8 mouse cellular contexts compared by ENCODE assay signal in genomic region chr4:40182651-40183320, GRCm38 (mm10). TPM values are rescaled to one million over a fixed set of nuclear protein-coding genes. Genes with fewer than 3 reads are reported as not detected.
DNase-seq lines count a peak whose midpoint lies in the region; ATAC-seq and TF ChIP-seq lines count a peak whose summit lies in the region.

No protein-coding gene starts in this region.

- H3K27me3 ChIP-seq in heart, adult 2 months (ENCODE audit: control insufficient read depth, insufficient read depth, low read length): no peaks in the 10 kb centered on the region
- no peaks in the 10 kb centered on the region for H3K27me3 ChIP-seq in heart, embryonic 11.5 days (ENCODE audit: control insufficient read depth, insufficient read depth, low read length)
- no peaks in the 10 kb centered on the region for H3K27me3 ChIP-seq in limb, embryonic 12.5 days
- H3K27me3 ChIP-seq in midbrain, embryonic 16.5 days (ENCODE audit: control insufficient read depth, insufficient read depth, low read depth, low read length): no peaks in the 10 kb centered on the region

- 41% methylated on average over 14 of the region's 14 CpGs for WGBS in heart, adult 2 months
- 44% methylated on average over 14 of the region's 14 CpGs for WGBS in heart, embryonic 11.5 days (ENCODE audit: insufficient replicate concordance)
- WGBS in limb, embryonic 12.5 days: 49% methylated on average over 14 of the region's 14 CpGs
- 40% methylated on average over 14 of the region's 14 CpGs for WGBS in midbrain, embryonic 16.5 days

- H3K4me3 ChIP-seq in heart, adult 2 months: no peak overlapping the region
- H3K4me3 ChIP-seq in heart, embryonic 11.5 days (ENCODE audit: low read depth, low read length): no peak overlapping the region
- no peak overlapping the region for H3K4me3 ChIP-seq in limb, embryonic 12.5 days (replicated peaks)
- H3K4me3 ChIP-seq in midbrain, embryonic 16.5 days (ENCODE audit: low read depth, low read length): no peak overlapping the region

- H3K4me2 ChIP-seq in heart, embryonic 11.5 days: no peak overlapping the region
- no peak overlapping the region for H3K4me2 ChIP-seq in limb, embryonic 12.5 days
- no peak overlapping the region for H3K4me2 ChIP-seq in midbrain, embryonic 16.5 days (ENCODE audit: low read length)

- H3K4me1 ChIP-seq in heart, adult 2 months (ENCODE audit: control insufficient read depth, insufficient read depth, low read length): no peaks in the 10 kb centered on the region
- no peaks in the 10 kb centered on the region for H3K4me1 ChIP-seq in heart, embryonic 11.5 days (ENCODE audit: control insufficient read depth, insufficient read depth, low read length)
- no peaks in the 10 kb centered on the region for H3K4me1 ChIP-seq in limb, embryonic 12.5 days (replicated peaks)
- no peaks in the 10 kb centered on the region for H3K4me1 ChIP-seq in midbrain, embryonic 16.5 days (ENCODE audit: control insufficient read depth, insufficient read depth, low read length)

- peak; percentile 79 for TF ChIP-seq CTCF in heart, adult 2 months (IDR thresholded peaks at IDR 0.05)

- DNase-seq in heart, adult 2 months: peak; percentile 49 to 63
- DNase-seq in cerebellum, adult 9-10 months: peak; percentile 42
- DNase-seq in frontal cortex, postnatal 10 days (ENCODE audit: low spot score in 2 of 2): peak; percentile 35 to 49
- DNase-seq in kidney, adult 8-10 months: peak; percentile 63 to 80
- peak; percentile 32 to 63 for DNase-seq in spleen, postnatal 14 days (ENCODE audit: low spot score in 2 of 2)

- ATAC-seq in heart, embryonic 11.5 days (replicated peaks; ENCODE audit: insufficient number of reproducible peaks, low FRiP score, low TSS enrichment): no peak
- ATAC-seq in limb, embryonic 12.5 days (ENCODE audit: insufficient number of reproducible peaks, insufficient read depth, low FRiP score, low TSS enrichment, low read depth): peak; percentile 37; the same call in 1 of the 2 replicates
- peak; percentile 60 for ATAC-seq in midbrain, embryonic 16.5 days

- no peak overlapping the region for H3K9ac ChIP-seq in heart, adult 2 months (ENCODE audit: low read depth, low read length)
- no peak overlapping the region for H3K9ac ChIP-seq in heart, embryonic 11.5 days (ENCODE audit: low read depth, low read length)
- H3K9ac ChIP-seq in limb, embryonic 12.5 days (replicated peaks): no peak overlapping the region
- H3K9ac ChIP-seq in midbrain, embryonic 16.5 days (ENCODE audit: low read depth, low read length): no peak overlapping the region

- no peak overlapping the region for H3K27ac ChIP-seq in heart, adult 2 months
- H3K27ac ChIP-seq in heart, embryonic 11.5 days (ENCODE audit: low read depth, low read length): no peak overlapping the region
- H3K27ac ChIP-seq in limb, embryonic 12.5 days: no peak overlapping the region
- H3K27ac ChIP-seq in midbrain, embryonic 16.5 days (ENCODE audit: low read length): no peak overlapping the region

- TF ChIP-seq POLR2A in heart, adult 2 months (IDR thresholded peaks at IDR 0.05; ENCODE audit: insufficient read depth, low read depth, low read length): no peak

- no peaks in the 10 kb centered on the region for H3K79me2 ChIP-seq in heart, adult 2 months (replicated peaks; ENCODE audit: control insufficient read depth, insufficient read depth, low read length)

- intact Hi-C loops in heart, adult 2 months (cut with DNase I): loop anchor here (1.0 kb wide), 2 partner anchors 48 to 103 kb away; no protein-coding TSS in a partner anchor

- no peaks in the 10 kb centered on the region for H3K36me3 ChIP-seq in heart, adult 2 months (ENCODE audit: control insufficient read depth, insufficient read depth, low read length)
- peaks cover 17% of the 10 kb centered on the region for H3K36me3 ChIP-seq in heart, embryonic 11.5 days (ENCODE audit: control insufficient read depth, insufficient read depth, low read length)
- H3K36me3 ChIP-seq in limb, embryonic 12.5 days: peaks cover 87% of the 10 kb centered on the region
- H3K36me3 ChIP-seq in midbrain, embryonic 16.5 days (ENCODE audit: control insufficient read depth, insufficient read depth, low read length): peaks cover 54% of the 10 kb centered on the region

- no peak for TF ChIP-seq EP300 in heart, adult 2 months (IDR thresholded peaks at IDR 0.05; ENCODE audit: insufficient read depth, low read depth, low read length)

- H3K9me3 ChIP-seq in heart, embryonic 11.5 days (replicated peaks; ENCODE audit: control insufficient read depth, low read length): no peaks in the 10 kb centered on the region
- H3K9me3 ChIP-seq in limb, embryonic 12.5 days: no peaks in the 10 kb centered on the region
- H3K9me3 ChIP-seq in midbrain, embryonic 16.5 days (replicated peaks; ENCODE audit: control insufficient read depth, low read length, poor library complexity, severe bottlenecking): no peaks in the 10 kb centered on the region

RNA-seq across cellular contexts. Expression of gene Aco1, which starts 39.9 kb away (rescaled TPM):
- 10 to 100 TPM; 28.3 to 29.6 TPM for total RNA-seq in heart, adult 2 months (2021)
- 23.4 and 35.4 TPM in 2 replicates for polyA plus RNA-seq in heart, adult 2 months (2012; rRNA removed)
- polyA plus RNA-seq in heart, embryonic 11.5 days (2014; fragmentation: Nextera tagmentation; extraction: Ambion mirVana): 32.1 and 33.0 TPM in 2 replicates
- polyA plus RNA-seq in limb, embryonic 12.5 days (2016; fragmentation: Nextera tagmentation; extraction: Ambion mirVana): 49.3 and 52.9 TPM in 2 replicates
- 46.0 and 46.3 TPM in 2 replicates for polyA plus RNA-seq in midbrain, embryonic 16.5 days (2015; fragmentation: Nextera tagmentation; extraction: Ambion mirVana)

RNA-seq across cellular contexts. Expression of gene Ddx58, which starts 56.8 kb away (rescaled TPM):
- total RNA-seq in heart, adult 2 months (2021): 1 to 10 TPM; 6.4 to 7.2 TPM
- polyA plus RNA-seq in heart, adult 2 months (2012; rRNA removed): 7.7 and 11.1 TPM in 2 replicates
- 5.3 and 5.8 TPM in 2 replicates for polyA plus RNA-seq in heart, embryonic 11.5 days (2014; fragmentation: Nextera tagmentation; extraction: Ambion mirVana)
- 6.0 and 6.8 TPM in 2 replicates for polyA plus RNA-seq in limb, embryonic 12.5 days (2016; fragmentation: Nextera tagmentation; extraction: Ambion mirVana)
- 2.4 and 3.1 TPM in 2 replicates for polyA plus RNA-seq in midbrain, embryonic 16.5 days (2015; fragmentation: Nextera tagmentation; extraction: Ambion mirVana)
